Mouse (Mus musculus) midbrain, embryonic 16.5 days (tissue): Measurements from ENCODE around the gene Gm12216. TPM values are rescaled to one million over a fixed set of nuclear protein-coding genes. Genes with fewer than 3 reads are reported as not detected.
"Not testable (repeated sequence)": the region's sequence is repeated elsewhere in the genome, so short reads cannot be mapped to it uniquely, and the experiment has no call there.

Experiments
- ATAC-seq: fragments of 200-750 bp; cut with Nextera tagmentation; 2 replicates; pipeline ENCODE4 v1.8.0; 2017; ENCODE audit warnings: moderate TSS enrichment
- H3K27ac ChIP-seq: fragments of 300-500 bp; sonication (generic); 2 replicates; pipeline ENCODE4 v1.5.1; 2014; ENCODE audit warnings: mild to moderate bottlenecking, low read length, mixed read lengths
- H3K27me3 ChIP-seq: fragments of 300-500 bp; sonication (generic); 2 replicates; pipeline ENCODE4 v1.6.1; 2014; ENCODE audit warnings: low read depth, low read length, mixed read lengths; ENCODE audit not compliant: control insufficient read depth, insufficient read depth
- H3K36me3 ChIP-seq: fragments of 300-500 bp; sonication (generic); 2 replicates; pipeline ENCODE4 v1.6.1; 2014; ENCODE audit warnings: mild to moderate bottlenecking, low read length, moderate library complexity, mixed read lengths; ENCODE audit not compliant: control insufficient read depth, insufficient read depth
- H3K4me1 ChIP-seq: fragments of 300-500 bp; sonication (generic); 2 replicates; pipeline ENCODE4 v1.6.1; 2014; ENCODE audit warnings: mild to moderate bottlenecking, low read length, mixed read lengths; ENCODE audit not compliant: control insufficient read depth, insufficient read depth
- H3K4me2 ChIP-seq: fragments of 300-500 bp; sonication (generic); 2 replicates; pipeline ENCODE4 v1.6.1; 2014; ENCODE audit warnings: mild to moderate bottlenecking, low read length, mixed read lengths
- H3K4me3 ChIP-seq: fragments of 300-500 bp; sonication (generic); 2 replicates; pipeline ENCODE4 v1.5.1; 2014; ENCODE audit warnings: low read depth, mild to moderate bottlenecking, low read length, moderate library complexity, mixed read lengths
- H3K9ac ChIP-seq: fragments of 300-500 bp; sonication (generic); 2 replicates; pipeline ENCODE4 v1.6.1; 2014; ENCODE audit warnings: low read depth, low read length, mixed read lengths
- H3K9me3 ChIP-seq: fragments of 300-500 bp; sonication (generic); replicated peaks from 2 replicates; pipeline ENCODE4 v1.6.1; 2014; ENCODE audit warnings: mild to moderate bottlenecking, low read length, mixed read lengths; ENCODE audit not compliant: control insufficient read depth, poor library complexity, severe bottlenecking
- WGBS: fragments of 180-500 bp; shearing (Covaris S2); extraction: QIAGEN DNeasy Blood & Tissue Kit; methylation state at CpG from one replicate; pipeline ENCODE4 v1.1.7; 2014; 5-methylcytosine and 5-hydroxymethylcytosine counted together
- polyA plus RNA-seq: library from polyadenylated mRNA; unstranded; fragments of >200 nt; fragmentation: Nextera tagmentation; extraction: Ambion mirVana; gene quantifications from 2 replicates; pipeline ENCODE4 v1.2.1, GENCODE M21; 2015

Gene Gm12216
- polyA plus RNA-seq, 1 experiment from 2014 or later: 0.31 TPM

GRCm38 (mm10) chr11:53758033-53758432, 101.0 kb downstream of the Gm12216 start:
- H3K9me3 ChIP-seq, H3K36me3 ChIP-seq, H3K4me1 ChIP-seq, ATAC-seq, H3K4me3 ChIP-seq, H3K27ac ChIP-seq, H3K9ac ChIP-seq, H3K4me2 ChIP-seq: not testable (repeated sequence)
- WGBS: 85% methylated on average over 9 of the region's 9 CpGs
- H3K27me3 ChIP-seq: peaks cover 24% of the 10 kb centered on the region

- Histone ChIP-seq H3K4me2 (no peak overlapping the region), H3K4me1 (peaks cover 3% of the 10 kb centered on the region; the same call in 1 of the 2 replicates), H3K27me3 (peaks cover 24% of the 10 kb centered on the region), H3K9ac (no peak overlapping the region), H3K27ac (no peak overlapping the region), H3K9me3 (no peaks in the 10 kb centered on the region), H3K4me3 (no peak overlapping the region), H3K36me3 (no peaks in the 10 kb centered on the region)
- 93% methylated on average over 4 of the region's 4 CpGs for WGBS
- no peak for ATAC-seq
Observed at GRCm38 (mm10) chr11:53757612-53758011, 101.4 kb downstream of the Gm12216 start.

GRCm38 (mm10) chr11:53755011-53755595, 104.0 kb downstream of the Gm12216 start:
- H3K9ac ChIP-seq: no peak overlapping the region
- WGBS: 81% methylated on average over 12 of the region's 12 CpGs
- H3K27me3 ChIP-seq: peaks cover 7% of the 10 kb centered on the region
- H3K9me3 ChIP-seq: no peaks in the 10 kb centered on the region
- no peaks in the 10 kb centered on the region for H3K36me3 ChIP-seq
- no peak for ATAC-seq
- no peak overlapping the region for H3K27ac ChIP-seq
- H3K4me1 ChIP-seq: peaks cover 3% of the 10 kb centered on the region; the same call in 1 of the 2 replicates
- no peak overlapping the region for H3K4me2 ChIP-seq
- no peak overlapping the region for H3K4me3 ChIP-seq

GRCm38 (mm10) chr11:53749716-53750352, 109.2 kb downstream of the Gm12216 start:
- no peak overlapping the region for H3K27ac ChIP-seq
- H3K4me3 ChIP-seq: no peak overlapping the region
- WGBS: 48% methylated on average over 5 of the region's 5 CpGs
- no peaks in the 10 kb centered on the region for H3K36me3 ChIP-seq
- no peak overlapping the region for H3K4me2 ChIP-seq
- H3K9ac ChIP-seq: no peak overlapping the region
- no peaks in the 10 kb centered on the region for H3K9me3 ChIP-seq
- ATAC-seq: no peak
- H3K4me1 ChIP-seq: no peaks in the 10 kb centered on the region
- no peaks in the 10 kb centered on the region for H3K27me3 ChIP-seq

- WGBS: 66% methylated on average over 4 of the region's 4 CpGs
- no peaks in the 10 kb centered on the region for H3K36me3 ChIP-seq
Observed at GRCm38 (mm10) chr11:53749306-53749705, 109.8 kb downstream of the Gm12216 start.

GRCm38 (mm10) chr11:53748614-53749013, 110.4 kb downstream of the Gm12216 start:
- no peak overlapping the region for H3K27ac ChIP-seq
- WGBS: 91% methylated on average over 6 of the region's 6 CpGs

More at GRCm38 (mm10) chr11:53749306-53749705, 109.8 kb downstream of the Gm12216 start:
- H3K27me3 ChIP-seq: no peaks in the 10 kb centered on the region
- no peak overlapping the region for H3K4me2 ChIP-seq
- H3K9ac ChIP-seq: no peak overlapping the region
- H3K9me3 ChIP-seq: no peaks in the 10 kb centered on the region
- H3K27ac ChIP-seq: no peak overlapping the region
- no peak overlapping the region for H3K4me3 ChIP-seq
- H3K4me1 ChIP-seq: no peaks in the 10 kb centered on the region
- no peak for ATAC-seq

GRCm38 (mm10) chr11:53747985-53748384, 111.1 kb downstream of the Gm12216 start:
- no peaks in the 10 kb centered on the region for H3K36me3 ChIP-seq
- H3K27me3 ChIP-seq: no peaks in the 10 kb centered on the region
- WGBS: 95% methylated on average over 9 of the region's 9 CpGs
- no peak overlapping the region for H3K4me2 ChIP-seq
- no peak overlapping the region for H3K4me3 ChIP-seq
- no peaks in the 10 kb centered on the region for H3K9me3 ChIP-seq
- no peaks in the 10 kb centered on the region for H3K4me1 ChIP-seq
- no peak overlapping the region for H3K9ac ChIP-seq
- H3K27ac ChIP-seq: no peak overlapping the region
- ATAC-seq: no peak

More at GRCm38 (mm10) chr11:53748614-53749013, 110.4 kb downstream of the Gm12216 start:
- Histone ChIP-seq H3K9me3 (no peaks in the 10 kb centered on the region), H3K9ac (no peak overlapping the region), H3K27me3 (no peaks in the 10 kb centered on the region), H3K4me1 (no peaks in the 10 kb centered on the region), H3K4me3 (no peak overlapping the region), H3K36me3 (no peaks in the 10 kb centered on the region), H3K4me2 (no peak overlapping the region)
- no peak for ATAC-seq

GRCm38 (mm10) chr11:53745260-53745659, 113.8 kb downstream of the Gm12216 start:
- no peaks in the 10 kb centered on the region for H3K4me1 ChIP-seq
- no peaks in the 10 kb centered on the region for H3K27me3 ChIP-seq
- no peaks in the 10 kb centered on the region for H3K36me3 ChIP-seq
- H3K4me2 ChIP-seq: no peak overlapping the region
- H3K9ac ChIP-seq: no peak overlapping the region
- H3K4me3 ChIP-seq: no peak overlapping the region
- H3K9me3 ChIP-seq: no peaks in the 10 kb centered on the region
- ATAC-seq: no peak
- WGBS: 97% methylated on average over 2 of the region's 2 CpGs
- H3K27ac ChIP-seq: no peak overlapping the region

- Histone ChIP-seq H3K36me3 (no peaks in the 10 kb centered on the region), H3K9me3 (no peaks in the 10 kb centered on the region), H3K4me1 (no peaks in the 10 kb centered on the region), H3K27me3 (no peaks in the 10 kb centered on the region), H3K9ac (no peak overlapping the region), H3K27ac (no peak overlapping the region), H3K4me3 (no peak overlapping the region), H3K4me2 (no peak overlapping the region)
- 1% methylated on average over 5 of the region's 5 CpGs for WGBS
- no peak for ATAC-seq
Observed at GRCm38 (mm10) chr11:53742353-53742752, 116.7 kb downstream of the Gm12216 start.
